Mouse (Mus musculus): Measurements from ENCODE around the gene Mapk13. TPM values are rescaled to one million over a fixed set of nuclear protein-coding genes. Genes with fewer than 3 reads are reported as not detected.
A peak's percentile ranks its signal among the peaks of the same experiment; 100 is the strongest.

Gene Mapk13
- polyA plus RNA-seq, 1 experiment from 2014 or later = 2.3 TPM

DNA sequence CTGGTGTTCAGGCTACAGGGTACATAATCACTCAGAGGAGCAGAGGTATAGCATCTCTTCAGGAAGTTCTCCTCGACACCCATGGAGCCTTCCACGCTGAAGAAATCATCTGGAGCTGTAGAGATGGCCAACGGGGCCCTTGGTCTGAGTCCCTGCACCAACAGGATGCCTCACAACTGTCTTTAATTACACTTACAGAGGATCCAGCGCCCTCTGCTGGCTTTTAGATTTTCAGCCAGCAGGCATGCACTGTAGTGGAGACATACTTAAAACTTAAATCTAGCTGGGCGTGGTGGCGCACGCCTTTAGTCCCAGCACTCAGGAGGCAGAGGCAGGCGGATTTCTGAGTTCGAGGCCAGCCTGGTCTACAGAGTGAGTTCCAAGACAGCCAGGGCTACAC is 25.2 kb upstream of the Mapk13 start:
- no peak overlapping the region for H3K4me2 ChIP-seq (ENCODE audit: low read depth, low read length, severe bottlenecking)
- H3K27ac ChIP-seq (ENCODE audit: low read depth, low read length) = no peak overlapping the region
- peaks cover 7% of the 10 kb centered on the region for H3K36me3 ChIP-seq (ENCODE audit: control insufficient read depth, insufficient read depth, low read length)
- H3K4me3 ChIP-seq (ENCODE audit: low read depth, low read length) = no peak overlapping the region
- no peaks in the 10 kb centered on the region for H3K4me1 ChIP-seq (replicated peaks; ENCODE audit: control insufficient read depth, insufficient read depth, low read length)
- no peaks in the 10 kb centered on the region for H3K27me3 ChIP-seq (ENCODE audit: control insufficient read depth, insufficient read depth, low read length)
- H3K9me3 ChIP-seq (ENCODE audit: control insufficient read depth, low read length) = no peaks in the 10 kb centered on the region
- DNase-seq (ENCODE audit: low spot score) (no peak), ATAC-seq (replicated peaks; ENCODE audit: low FRiP score) (no peak)
- 85% methylated on average over 9 of the region's 9 CpGs for WGBS
- no peak overlapping the region for H3K9ac ChIP-seq (ENCODE audit: low read length)

DNA sequence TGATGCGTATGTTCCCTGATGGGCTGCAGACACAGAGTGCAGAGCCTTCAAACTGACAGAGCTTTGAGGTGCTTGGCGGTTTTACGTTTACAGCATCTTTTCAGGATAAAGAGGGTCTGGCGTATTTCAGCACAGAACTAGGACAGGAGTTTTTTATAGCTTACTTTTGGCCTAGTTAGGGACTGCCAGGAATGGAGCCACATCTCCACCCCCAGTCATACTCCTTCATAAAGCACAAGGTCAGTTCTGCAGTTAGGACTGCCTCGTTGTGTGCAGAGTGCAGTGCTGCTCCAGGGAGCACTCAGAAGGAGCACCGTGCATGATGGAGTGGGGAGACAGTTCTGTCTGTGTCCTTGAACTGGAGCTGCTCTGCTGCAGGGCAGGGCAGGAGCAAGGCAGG is 23.3 kb upstream of the Mapk13 start:
- H3K9ac ChIP-seq (ENCODE audit: low read length) = no peak overlapping the region
- ATAC-seq (replicated peaks; ENCODE audit: low FRiP score) = no peak
- no peak overlapping the region for H3K4me3 ChIP-seq (ENCODE audit: low read depth, low read length)
- H3K27ac ChIP-seq (ENCODE audit: low read depth, low read length) = no peak overlapping the region
- no peaks in the 10 kb centered on the region for H3K9me3 ChIP-seq (ENCODE audit: control insufficient read depth, low read length)
- H3K27me3 ChIP-seq (ENCODE audit: control insufficient read depth, insufficient read depth, low read length) = no peaks in the 10 kb centered on the region
- no peaks in the 10 kb centered on the region for H3K4me1 ChIP-seq (replicated peaks; ENCODE audit: control insufficient read depth, insufficient read depth, low read length)
- 95% methylated on average over 6 of the region's 6 CpGs for WGBS
- H3K36me3 ChIP-seq (ENCODE audit: control insufficient read depth, insufficient read depth, low read length) = peaks cover 7% of the 10 kb centered on the region
- H3K4me2 ChIP-seq (ENCODE audit: low read depth, low read length, severe bottlenecking) = no peak overlapping the region
- no peak for DNase-seq (ENCODE audit: low spot score)

DNA sequence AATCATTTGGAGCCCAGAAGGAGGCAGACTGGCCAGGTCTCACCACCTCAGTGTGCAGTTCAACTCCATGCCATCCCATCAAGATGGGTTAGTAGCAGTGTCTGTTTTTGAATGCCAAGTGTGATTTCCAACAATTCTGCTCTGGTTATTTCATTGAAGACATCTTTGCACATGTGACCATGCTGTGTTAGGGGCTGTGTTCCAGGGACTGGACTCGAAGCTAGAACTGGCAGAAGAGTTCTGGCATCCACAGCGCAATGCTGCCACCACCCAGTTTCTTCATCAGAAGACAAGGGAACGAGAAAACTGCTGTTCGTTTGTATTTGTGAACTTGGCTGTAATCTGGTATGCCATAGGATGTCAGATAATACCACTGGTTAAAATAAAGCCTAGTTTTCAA is 21.1 kb upstream of the Mapk13 start:
- ATAC-seq (replicated peaks; ENCODE audit: low FRiP score) = no peak
- H3K27me3 ChIP-seq (ENCODE audit: control insufficient read depth, insufficient read depth, low read length) = no peaks in the 10 kb centered on the region
- no peak overlapping the region for H3K27ac ChIP-seq (ENCODE audit: low read depth, low read length)
- no peak overlapping the region for H3K4me2 ChIP-seq (ENCODE audit: low read depth, low read length, severe bottlenecking)
- WGBS = 90% methylated on average over 4 of the region's 4 CpGs
- no peak for DNase-seq (ENCODE audit: low spot score)
- no peak overlapping the region for H3K9ac ChIP-seq (ENCODE audit: low read length)
- H3K4me1 ChIP-seq (replicated peaks; ENCODE audit: control insufficient read depth, insufficient read depth, low read length) = no peaks in the 10 kb centered on the region
- peaks cover 7% of the 10 kb centered on the region for H3K36me3 ChIP-seq (ENCODE audit: control insufficient read depth, insufficient read depth, low read length)
- H3K4me3 ChIP-seq (ENCODE audit: low read depth, low read length) = no peak overlapping the region
- H3K9me3 ChIP-seq (ENCODE audit: control insufficient read depth, low read length) = no peaks in the 10 kb centered on the region

DNA sequence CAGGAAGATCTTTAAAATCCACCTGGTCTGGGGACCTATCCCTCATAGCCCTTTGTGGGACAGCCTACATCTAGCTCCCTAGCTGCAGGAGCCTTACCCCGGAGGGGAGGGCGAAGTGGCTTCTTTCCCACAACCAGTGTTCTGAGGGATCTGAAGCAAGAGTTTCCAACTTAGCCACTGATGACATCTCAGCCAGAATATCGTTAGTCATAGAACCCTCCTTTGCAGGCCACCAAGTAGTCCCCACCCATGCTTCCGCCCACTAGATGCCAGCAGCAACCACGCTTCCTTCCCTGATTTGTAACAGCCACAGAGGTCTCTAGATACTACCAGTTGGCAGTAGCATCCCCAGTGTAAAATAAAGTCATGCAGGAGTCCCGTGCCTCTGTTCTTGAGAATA is 18.5 kb upstream of the Mapk13 start:
- no peak for ATAC-seq (replicated peaks; ENCODE audit: low FRiP score)
- no peak overlapping the region for H3K27ac ChIP-seq (ENCODE audit: low read depth, low read length)
- no peaks in the 10 kb centered on the region for H3K9me3 ChIP-seq (ENCODE audit: control insufficient read depth, low read length)
- WGBS = 91% methylated on average over 6 of the region's 6 CpGs
- H3K27me3 ChIP-seq (ENCODE audit: control insufficient read depth, insufficient read depth, low read length) = no peaks in the 10 kb centered on the region
- no peaks in the 10 kb centered on the region for H3K4me1 ChIP-seq (replicated peaks; ENCODE audit: control insufficient read depth, insufficient read depth, low read length)
- H3K36me3 ChIP-seq (ENCODE audit: control insufficient read depth, insufficient read depth, low read length) = no peaks in the 10 kb centered on the region; the same call in 1 of the 2 replicates
- H3K9ac ChIP-seq (ENCODE audit: low read length) = no peak overlapping the region
- H3K4me2 ChIP-seq (ENCODE audit: low read depth, low read length, severe bottlenecking) = no peak overlapping the region
- no peak for DNase-seq (ENCODE audit: low spot score)
- H3K4me3 ChIP-seq (ENCODE audit: low read depth, low read length) = no peak overlapping the region

DNA sequence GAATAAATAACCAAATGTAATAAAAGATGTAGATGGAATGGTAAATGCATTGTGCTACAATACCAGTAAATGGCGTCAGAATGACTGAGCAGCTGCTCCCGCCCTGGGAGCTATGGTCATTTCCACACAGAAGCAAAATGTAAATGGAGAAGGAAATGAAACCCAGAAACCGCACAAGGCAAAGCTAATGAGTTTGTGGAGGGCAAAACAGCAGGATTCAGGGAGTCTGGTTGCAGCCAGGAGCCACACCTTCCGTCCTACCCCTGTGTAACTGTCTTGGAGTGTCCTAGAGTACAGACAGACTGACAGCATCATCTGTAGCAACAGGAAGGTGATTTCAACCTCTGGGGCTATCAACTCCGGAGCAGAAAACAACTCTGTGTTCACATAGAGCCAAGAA is 12.7 kb upstream of the Mapk13 start:
- Histone ChIP-seq H3K36me3 (ENCODE audit: control insufficient read depth, insufficient read depth, low read length) (no peaks in the 10 kb centered on the region), H3K4me3 (ENCODE audit: low read depth, low read length) (no peak overlapping the region), H3K4me2 (ENCODE audit: low read depth, low read length, severe bottlenecking) (no peak overlapping the region), H3K9ac (ENCODE audit: low read length) (no peak overlapping the region), H3K27me3 (ENCODE audit: control insufficient read depth, insufficient read depth, low read length) (no peaks in the 10 kb centered on the region), H3K9me3 (ENCODE audit: control insufficient read depth, low read length) (no peaks in the 10 kb centered on the region), H3K4me1 (replicated peaks; ENCODE audit: control insufficient read depth, insufficient read depth, low read length) (no peaks in the 10 kb centered on the region), H3K27ac (ENCODE audit: low read depth, low read length) (no peak overlapping the region)
- ATAC-seq (replicated peaks; ENCODE audit: low FRiP score) (no peak), DNase-seq (ENCODE audit: low spot score) (no peak)
- WGBS = 79% methylated on average over 5 of the region's 5 CpGs

DNA sequence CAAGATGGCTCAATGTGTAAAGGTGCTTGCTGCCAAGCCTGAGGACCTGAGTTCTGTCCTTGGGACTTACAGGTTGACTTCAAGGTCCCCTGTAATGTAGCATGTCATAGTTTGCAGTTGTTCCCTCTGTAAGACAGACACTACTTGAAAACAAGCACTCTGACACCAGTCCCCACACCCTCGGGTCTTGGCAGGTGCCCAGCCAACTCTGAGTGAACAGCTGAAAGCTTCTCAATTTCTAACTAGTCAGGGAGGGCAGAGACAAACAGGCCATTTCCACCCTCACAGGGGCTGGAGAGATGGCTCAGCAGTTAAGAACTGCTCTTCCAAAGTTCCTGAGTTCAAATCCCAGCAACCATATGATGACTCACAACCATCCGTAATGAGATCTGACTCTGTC is 11.6 kb upstream of the Mapk13 start:
- Histone ChIP-seq H3K4me3 (ENCODE audit: low read depth, low read length) (no peak overlapping the region), H3K4me1 (replicated peaks; ENCODE audit: control insufficient read depth, insufficient read depth, low read length) (no peaks in the 10 kb centered on the region), H3K9me3 (ENCODE audit: control insufficient read depth, low read length) (no peaks in the 10 kb centered on the region), H3K9ac (ENCODE audit: low read length) (no peak overlapping the region), H3K27ac (ENCODE audit: low read depth, low read length) (no peak overlapping the region), H3K4me2 (ENCODE audit: low read depth, low read length, severe bottlenecking) (no peak overlapping the region), H3K27me3 (ENCODE audit: control insufficient read depth, insufficient read depth, low read length) (no peaks in the 10 kb centered on the region), H3K36me3 (ENCODE audit: control insufficient read depth, insufficient read depth, low read length) (no peaks in the 10 kb centered on the region)
- DNase-seq (ENCODE audit: low spot score) (no peak), ATAC-seq (replicated peaks; ENCODE audit: low FRiP score) (no peak)
- WGBS = 82% methylated on average over 2 of the region's 2 CpGs

DNA sequence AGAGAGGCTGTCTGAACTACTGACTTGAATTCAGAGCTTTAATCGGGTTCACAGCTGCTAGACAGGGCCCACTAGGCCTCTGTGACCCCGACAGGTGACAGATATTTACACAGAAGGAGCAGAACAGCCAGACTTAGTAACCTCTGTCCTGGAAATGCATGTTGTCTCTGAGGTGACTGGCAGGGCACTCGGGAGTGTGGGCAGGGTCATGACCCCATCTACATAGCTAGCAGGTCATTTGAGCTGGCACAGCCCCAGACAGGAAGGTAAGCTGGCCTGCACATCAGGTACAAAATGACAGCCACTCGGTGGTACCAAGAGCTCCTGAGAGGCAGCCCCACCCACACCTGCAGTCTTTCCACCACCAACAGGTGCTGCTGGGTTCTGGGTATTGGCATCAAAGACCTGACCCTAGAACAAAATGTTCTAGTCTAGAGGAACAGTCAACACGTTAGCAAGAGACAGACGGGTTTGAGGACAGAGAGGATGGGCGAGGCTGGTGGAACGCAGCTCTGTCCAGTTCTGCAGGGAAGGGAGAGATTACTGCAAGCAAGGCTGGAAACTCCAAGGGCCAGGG is 8.3 kb upstream of the Mapk13 start:
- no peaks in the 10 kb centered on the region for H3K9me3 ChIP-seq (ENCODE audit: control insufficient read depth, low read length)
- H3K27ac ChIP-seq (ENCODE audit: low read depth, low read length) = no peak overlapping the region
- no peaks in the 10 kb centered on the region for H3K4me1 ChIP-seq (replicated peaks; ENCODE audit: control insufficient read depth, insufficient read depth, low read length)
- H3K36me3 ChIP-seq (ENCODE audit: control insufficient read depth, insufficient read depth, low read length) = no peaks in the 10 kb centered on the region
- H3K9ac ChIP-seq (ENCODE audit: low read length) = no peak overlapping the region
- H3K4me3 ChIP-seq (ENCODE audit: low read depth, low read length) = no peak overlapping the region
- no peaks in the 10 kb centered on the region for H3K27me3 ChIP-seq (ENCODE audit: control insufficient read depth, insufficient read depth, low read length)
- WGBS = 81% methylated on average over 8 of the region's 8 CpGs
- no peak for DNase-seq (ENCODE audit: low spot score)
- no peak overlapping the region for H3K4me2 ChIP-seq (ENCODE audit: low read depth, low read length, severe bottlenecking)
- ATAC-seq (replicated peaks; ENCODE audit: low FRiP score) = no peak

DNA sequence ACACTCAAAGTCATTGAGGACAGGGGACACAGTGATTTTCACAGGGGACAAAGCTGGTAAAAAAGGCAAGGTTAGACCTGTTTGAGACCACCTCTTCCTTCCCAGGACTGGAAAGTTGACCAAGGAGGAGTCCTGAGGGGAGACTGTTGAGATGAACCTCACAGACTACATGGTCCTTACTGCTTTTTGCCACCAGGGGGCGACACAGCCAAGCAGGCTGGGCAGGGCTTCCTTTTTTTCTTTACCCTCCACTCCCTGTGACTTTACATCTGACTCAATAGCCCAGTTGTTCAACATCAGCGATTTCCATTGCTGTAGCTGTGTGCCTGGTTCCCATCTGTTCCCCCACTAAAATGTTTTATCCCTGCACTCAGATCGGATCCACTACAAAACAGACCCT is 7.2 kb upstream of the Mapk13 start:
- no peaks in the 10 kb centered on the region for H3K27me3 ChIP-seq (ENCODE audit: control insufficient read depth, insufficient read depth, low read length)
- H3K27ac ChIP-seq (ENCODE audit: low read depth, low read length) = no peak overlapping the region
- ATAC-seq (replicated peaks; ENCODE audit: low FRiP score) (no peak), DNase-seq (ENCODE audit: low spot score) (peak; percentile 83)
- no peak overlapping the region for H3K4me3 ChIP-seq (ENCODE audit: low read depth, low read length)
- no peaks in the 10 kb centered on the region for H3K4me1 ChIP-seq (replicated peaks; ENCODE audit: control insufficient read depth, insufficient read depth, low read length)
- H3K4me2 ChIP-seq (ENCODE audit: low read depth, low read length, severe bottlenecking) = no peak overlapping the region
- WGBS = 19% methylated on average over 3 of the region's 3 CpGs
- no peaks in the 10 kb centered on the region for H3K9me3 ChIP-seq (ENCODE audit: control insufficient read depth, low read length)
- no peak overlapping the region for H3K9ac ChIP-seq (ENCODE audit: low read length)
- H3K36me3 ChIP-seq (ENCODE audit: control insufficient read depth, insufficient read depth, low read length) = no peaks in the 10 kb centered on the region

DNA sequence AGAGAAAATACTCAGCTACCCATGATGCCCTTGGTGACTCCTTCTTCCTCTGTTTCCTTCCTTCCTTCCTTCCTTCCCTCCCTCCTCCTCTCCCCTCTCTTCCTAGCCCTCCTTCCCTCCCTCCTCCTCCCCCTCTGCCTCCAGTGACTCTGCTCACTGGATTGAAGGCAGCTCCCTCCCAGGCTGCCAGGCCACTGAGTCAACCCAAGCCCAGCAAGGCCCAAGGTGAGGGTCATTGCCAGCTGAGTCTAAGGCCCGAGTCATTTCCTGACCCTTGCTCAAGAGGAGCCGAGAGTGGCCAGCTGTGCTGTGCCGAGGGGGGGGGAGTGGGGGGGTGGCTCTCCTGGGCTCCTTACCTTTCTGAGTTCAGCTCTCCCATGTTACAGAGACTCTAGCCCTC is 2.9 kb upstream of the Mapk13 start:
- Histone ChIP-seq H3K36me3 (ENCODE audit: control insufficient read depth, insufficient read depth, low read length) (no peaks in the 10 kb centered on the region), H3K27ac (ENCODE audit: low read depth, low read length) (no peak overlapping the region), H3K4me2 (ENCODE audit: low read depth, low read length, severe bottlenecking) (no peak overlapping the region), H3K27me3 (ENCODE audit: control insufficient read depth, insufficient read depth, low read length) (peaks cover 24% of the 10 kb centered on the region), H3K4me1 (replicated peaks; ENCODE audit: control insufficient read depth, insufficient read depth, low read length) (peaks cover 7% of the 10 kb centered on the region; the same call in 1 of the 2 replicates), H3K9me3 (ENCODE audit: control insufficient read depth, low read length) (no peaks in the 10 kb centered on the region), H3K4me3 (ENCODE audit: low read depth, low read length) (no peak overlapping the region), H3K9ac (ENCODE audit: low read length) (no peak overlapping the region)
- WGBS = 69% methylated on average over 3 of the region's 3 CpGs
- no peak for DNase-seq (ENCODE audit: low spot score)
- no peak for ATAC-seq (replicated peaks; ENCODE audit: low FRiP score)

All from forebrain, embryonic 11.5 days (tissue).